Mouse (Mus musculus) testis, adult 2 months (tissue): Measurements from ENCODE around the gene Sptlc2. TPM values are rescaled to one million over a fixed set of nuclear protein-coding genes. Genes with fewer than 3 reads are reported as not detected.
A peak's percentile ranks its signal among the peaks of the same experiment; 100 is the strongest.

Source experiments
- H3K27ac ChIP-seq: fragments of 200-500 bp; 2 replicates; pipeline ENCODE4 v1.5.1; 2012; ENCODE audit warnings: low read depth, low read length; ENCODE audit not compliant: control insufficient read depth, insufficient read depth
- H3K27me3 ChIP-seq: fragments of 200-500 bp; 2 replicates; pipeline ENCODE4 v1.6.1; 2012; ENCODE audit warnings: mild to moderate bottlenecking, low read length, moderate library complexity; ENCODE audit not compliant: control insufficient read depth, insufficient read depth
- H3K36me3 ChIP-seq: fragments of 200-500 bp; 2 replicates; pipeline ENCODE4 v1.6.1; 2012; ENCODE audit warnings: mild to moderate bottlenecking, low read length; ENCODE audit not compliant: control insufficient read depth, insufficient read depth
- H3K4me1 ChIP-seq: fragments of 200-500 bp; 2 replicates; pipeline ENCODE4 v1.6.1; 2012; ENCODE audit warnings: low read length; ENCODE audit not compliant: control insufficient read depth, insufficient read depth
- H3K4me3 ChIP-seq: fragments of 200-500 bp; 2 replicates; pipeline ENCODE4 v1.5.1; 2012; ENCODE audit warnings: low read depth, mild to moderate bottlenecking, low read length, moderate library complexity, mixed read lengths; ENCODE audit not compliant: control insufficient read depth
- CTCF ChIP-seq: fragments of 200-500 bp; IDR thresholded peaks from 2 replicates; pipeline ENCODE4 v1.5.1; 2012; ENCODE audit warnings: low read depth, mild to moderate bottlenecking, inconsistent platforms, low read length, moderate library complexity; ENCODE audit not compliant: control insufficient read depth, insufficient read depth, insufficient replicate concordance
- POLR2A ChIP-seq: fragments of 200-500 bp; IDR thresholded peaks from 2 replicates; pipeline ENCODE4 v1.6.1; 2012; ENCODE audit warnings: low read depth, mild to moderate bottlenecking, inconsistent platforms, low read length, moderate library complexity; ENCODE audit not compliant: control insufficient read depth
- polyA plus RNA-seq: library from polyadenylated mRNA; depleted of rRNA; stranded (reverse); fragments of >200 nt; gene quantifications from 2 replicates; pipeline ENCODE4 v1.2.3, GENCODE M21; 2012; rRNA removed

The Sptlc2 gene
- polyA plus RNA-seq: 9.1 and 9.4 TPM in 2 replicates

DNA sequence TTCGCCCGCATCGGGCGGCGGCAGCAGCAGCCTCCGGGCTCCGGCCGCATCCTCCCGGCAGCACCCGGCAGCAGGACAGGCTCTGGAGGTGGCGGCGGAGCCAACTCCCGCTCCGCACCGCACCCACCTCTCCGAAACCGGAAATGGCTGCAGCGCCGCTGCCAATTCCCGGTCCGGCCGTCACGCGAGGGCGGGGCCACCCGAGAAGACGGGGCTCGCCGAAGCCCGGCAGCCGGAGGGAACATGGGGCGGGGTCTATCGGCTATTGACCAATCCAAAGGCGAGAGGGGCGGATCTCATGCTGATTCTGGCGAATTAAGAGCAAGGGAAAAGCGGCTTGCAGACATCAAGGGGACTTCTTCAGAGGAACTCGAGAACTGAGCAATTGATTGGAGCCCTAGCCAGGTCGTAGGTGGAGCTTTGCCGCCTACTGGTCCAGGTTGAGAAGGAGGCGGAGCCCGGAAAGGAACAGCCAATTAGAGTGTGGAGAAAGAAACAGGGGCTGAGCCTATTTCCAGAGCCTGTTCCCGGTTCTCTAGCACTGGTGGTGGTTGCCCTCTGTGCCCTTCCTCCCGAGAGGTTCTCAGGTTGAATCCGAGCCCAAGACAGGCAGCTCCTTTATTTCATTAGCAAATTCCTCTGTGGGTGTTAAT, at the start of gene Sptlc2:
TSS of gene Sptlc2 (minus strand) at position 234 of the 653 bp plus-strand sequence.
- H3K36me3 ChIP-seq: no peaks in the 10 kb centered on the region
- H3K4me3 ChIP-seq: peak within 1 kb of the TSS; percentile 98
- H3K4me1 ChIP-seq: peaks cover 8% of the 10 kb centered on the region
- TF ChIP-seq CTCF: no peak
- peak; percentile 80 for TF ChIP-seq POLR2A
- peak within 1 kb of the TSS; percentile 88 for H3K27ac ChIP-seq
- no peaks in the 10 kb centered on the region for H3K27me3 ChIP-seq

DNA sequence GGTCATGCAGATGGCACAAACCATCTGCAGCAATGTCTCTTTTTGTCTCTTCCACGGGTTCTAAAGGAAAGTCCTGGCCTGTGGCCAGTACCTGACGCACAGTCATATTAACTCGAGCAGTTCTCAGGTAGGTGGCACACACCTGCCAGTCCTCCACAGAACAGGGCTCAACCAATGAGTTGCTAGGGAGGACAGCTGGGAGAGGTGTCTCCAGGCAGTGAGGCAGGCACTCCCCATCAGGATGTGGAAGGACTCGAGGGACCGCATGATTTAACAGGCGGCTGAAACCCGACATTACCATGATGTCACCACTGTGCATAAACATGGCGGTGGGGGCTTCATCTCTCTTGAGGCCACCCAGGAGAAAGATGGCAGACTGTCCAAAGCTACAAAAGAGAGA, 40.7 kb upstream of the Sptlc2 start:
- H3K4me3 ChIP-seq: no peak overlapping the region
- no peaks in the 10 kb centered on the region for H3K4me1 ChIP-seq
- peaks cover 2% of the 10 kb centered on the region; the same call in 1 of the 2 replicates for H3K36me3 ChIP-seq
- no peaks in the 10 kb centered on the region for H3K27me3 ChIP-seq
- TF ChIP-seq CTCF: no peak
- TF ChIP-seq POLR2A: no peak
- H3K27ac ChIP-seq: no peak overlapping the region

DNA sequence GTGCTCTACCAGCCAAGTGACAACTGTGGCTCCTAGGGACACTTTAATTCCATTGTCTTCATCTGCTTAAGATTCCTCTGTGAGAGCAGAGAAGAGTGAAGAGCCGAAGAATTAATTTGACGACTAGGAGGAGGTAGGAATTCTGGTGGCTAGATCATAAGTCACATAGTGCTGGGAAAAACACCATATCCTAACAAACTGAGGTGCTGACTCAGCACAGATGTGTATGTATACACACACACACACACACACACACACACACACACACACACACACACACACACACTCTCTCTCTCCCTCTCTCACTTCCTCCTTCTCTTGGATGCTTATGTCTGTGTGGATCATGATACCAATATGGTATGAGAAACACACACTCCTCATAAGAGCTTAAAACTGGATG, 40.1 kb upstream of the Sptlc2 start:
- Histone ChIP-seq H3K27ac (no peak overlapping the region), H3K4me3 (no peak overlapping the region), H3K27me3 (no peaks in the 10 kb centered on the region), H3K36me3 (peaks cover 2% of the 10 kb centered on the region; the same call in 1 of the 2 replicates), H3K4me1 (no peaks in the 10 kb centered on the region)
- TF ChIP-seq POLR2A (no peak), CTCF (no peak)

- Histone ChIP-seq H3K27me3 (no peaks in the 10 kb centered on the region), H3K4me1 (no peaks in the 10 kb centered on the region), H3K4me3 (no peak overlapping the region), H3K36me3 (peaks cover 2% of the 10 kb centered on the region; the same call in 1 of the 2 replicates), H3K27ac (no peak overlapping the region)
- TF ChIP-seq POLR2A: no peak
- TF ChIP-seq CTCF: no peak
Measured at GRCm38 (mm10) chr12:87426354-87427031, 38.3 kb upstream of the Sptlc2 start.

GRCm38 (mm10) chr12:87424516-87424915, 36.4 kb upstream of the Sptlc2 start:
- Histone ChIP-seq H3K4me3 (no peak overlapping the region), H3K36me3 (no peaks in the 10 kb centered on the region; the same call in 1 of the 2 replicates), H3K27me3 (no peaks in the 10 kb centered on the region), H3K27ac (no peak overlapping the region), H3K4me1 (no peaks in the 10 kb centered on the region)
- TF ChIP-seq CTCF: no peak
- TF ChIP-seq POLR2A: no peak

- no peaks in the 10 kb centered on the region; the same call in 1 of the 2 replicates for H3K36me3 ChIP-seq
- no peak for TF ChIP-seq POLR2A
- no peak for TF ChIP-seq CTCF
- no peak overlapping the region for H3K27ac ChIP-seq
- H3K4me1 ChIP-seq: no peaks in the 10 kb centered on the region
- no peaks in the 10 kb centered on the region for H3K27me3 ChIP-seq
- no peak overlapping the region for H3K4me3 ChIP-seq
Measured at GRCm38 (mm10) chr12:87423700-87424099, 35.5 kb upstream of the Sptlc2 start.

GRCm38 (mm10) chr12:87421708-87422507, 33.8 kb upstream of the Sptlc2 start:
- Histone ChIP-seq H3K27ac (no peak overlapping the region), H3K4me1 (no peaks in the 10 kb centered on the region), H3K36me3 (no peaks in the 10 kb centered on the region; the same call in 1 of the 2 replicates), H3K4me3 (no peak overlapping the region), H3K27me3 (no peaks in the 10 kb centered on the region)
- no peak for TF ChIP-seq CTCF
- TF ChIP-seq POLR2A: no peak
